Mouse (Mus musculus) hematopoietic stem cell, adult 5-6 weeks (primary cell): ENCODE data around the gene Spata31. TPM values are rescaled to one million over a fixed set of nuclear protein-coding genes. Genes with fewer than 3 reads are reported as not detected.

ENCODE experiments used
- ATAC-seq, 2 experiments: fragments of 125-278 bp in 1 of 2; replicated peaks in 1 of 2; 2 replicates each; pipeline ENCODE4 v1.8.0; 2016 to 2017; ENCODE audit warnings: inconsistent platforms in 2 of 2, mild to moderate bottlenecking in 2 of 2, moderate number of reproducible peaks in 2 of 2, low read depth in 1 of 2, moderate TSS enrichment in 1 of 2; ENCODE audit not compliant: low FRiP score in 2 of 2, poor library complexity in 2 of 2, severe bottlenecking in 2 of 2, insufficient read depth in 1 of 2, low TSS enrichment in 1 of 2
- total RNA-seq: library from RNA; stranded (forward); fragments of 172-1452, 232-1000 nt; gene quantifications from 2 replicates; pipeline ENCODE4 v1.2.3, GENCODE M21; 2017

The Spata31 gene
- total RNA-seq, result not detected in 2 replicates

GRCm38 (mm10) chr13:64917191-64917590 lies at the start of gene Spata31:
Spata31 (plus strand) TSS chr13:64917406.
- no peak for ATAC-seq

- ATAC-seq, result no peak
Measured at GRCm38 (mm10) chr13:64903132-64903531, 14.1 kb upstream of the Spata31 start.

GRCm38 (mm10) chr13:64903585-64904208 lies 13.5 kb upstream of the Spata31 start, which contains the start of gene Cntnap3:
Cntnap3 (minus strand) TSS chr13:64903955.
- no peak for ATAC-seq

Other genes starting within 250 kb of the Spata31 start
- gene Cntnap3, start 13.5 kb upstream of the Spata31 start, total RNA-seq, result not detected in 2 replicates
- gene Spata31d1c, start 115.7 kb downstream of the Spata31 start, total RNA-seq, result not detected in 2 replicates
- gene Prss47, start 135.4 kb downstream of the Spata31 start, total RNA-seq, result not detected in 2 replicates
- 69.4 and 77.5 TPM in 2 replicates for gene Mfsd14b, start 195.6 kb downstream of the Spata31 start, total RNA-seq
- not detected in 2 replicates for gene Olfr465-ps1, start 220.7 kb downstream of the Spata31 start, total RNA-seq
- gene Olfr466, start 232.8 kb downstream of the Spata31 start, total RNA-seq, result not detected in 2 replicates